Mouse (Mus musculus) kidney, postnatal 0 days (tissue): ENCODE data around the gene Polr2l. TPM values are rescaled to one million over a fixed set of nuclear protein-coding genes. Genes with fewer than 3 reads are reported as not detected.

Experiments
- ATAC-seq: fragments of 200-750 bp; cut with Nextera tagmentation; replicated peaks from 2 replicates; pipeline ENCODE4 v1.8.0; 2017; ENCODE audit warnings: low read depth, moderate number of reproducible peaks, moderate TSS enrichment, moderate library complexity; ENCODE audit not compliant: low FRiP score
- DNase-seq: peaks from one replicate; pipeline ENCODE4 v3.0.0-alpha.2; 2016; ENCODE audit warnings: low spot score
- H3K27ac ChIP-seq: fragments of 300-500 bp; sonication (generic); 2 replicates; pipeline ENCODE4 v1.5.1; 2014; ENCODE audit warnings: mild to moderate bottlenecking
- H3K27me3 ChIP-seq: fragments of 300-500 bp; sonication (generic); 2 replicates; pipeline ENCODE4 v1.6.1; 2014; ENCODE audit warnings: low read length, mixed read lengths; ENCODE audit not compliant: insufficient read depth
- H3K36me3 ChIP-seq: fragments of 300-500 bp; sonication (generic); 2 replicates; pipeline ENCODE4 v1.6.1; 2014; ENCODE audit warnings: low read length, mixed read lengths; ENCODE audit not compliant: insufficient read depth
- H3K4me1 ChIP-seq: fragments of 300-500 bp; sonication (generic); replicated peaks from 2 replicates; pipeline ENCODE4 v1.6.1; 2014; ENCODE audit warnings: antibody characterized with exemption, low read length, mixed read lengths; ENCODE audit not compliant: insufficient read depth
- H3K4me2 ChIP-seq: fragments of 300-500 bp; sonication (generic); 2 replicates; pipeline ENCODE4 v1.6.1; 2014; ENCODE audit warnings: mild to moderate bottlenecking, low read length, moderate library complexity, mixed read lengths
- H3K4me3 ChIP-seq: fragments of 300-500 bp; sonication (generic); replicated peaks from 2 replicates; pipeline ENCODE4 v1.5.1; 2014; ENCODE audit warnings: low read depth, low read length
- H3K9ac ChIP-seq: fragments of 300-500 bp; sonication (generic); 2 replicates; pipeline ENCODE4 v1.6.1; 2014; ENCODE audit warnings: low read depth, low read length
- H3K9me3 ChIP-seq: fragments of 300-500 bp; sonication (generic); replicated peaks from 2 replicates; pipeline ENCODE4 v1.6.1; 2016; ENCODE audit warnings: low read length, inconsistent platforms, mixed read lengths
- CTCF ChIP-seq: IDR thresholded peaks from 2 replicates; pipeline ENCODE4 v1.5.1; 2016; ENCODE audit warnings: antibody characterized with exemption, low read depth, mild to moderate bottlenecking, moderate library complexity
- WGBS: fragments of 180-500 bp; shearing (Covaris S2); extraction: QIAGEN DNeasy Blood & Tissue Kit; methylation state at CpG from one replicate; pipeline ENCODE4 v1.1.7; 2014; 5-methylcytosine and 5-hydroxymethylcytosine counted together
- polyA plus RNA-seq: library from polyadenylated mRNA; unstranded; fragments of >200 nt; fragmentation: Nextera tagmentation; extraction: Ambion mirVana; gene quantifications from 2 replicates; pipeline ENCODE4 v1.2.1, GENCODE M21; 2015

Gene Polr2l
- polyA plus RNA-seq, 1 experiment from 2014 or later, result 72.2 TPM

- TF ChIP-seq CTCF, result no peak
- peak; percentile 75 for ATAC-seq
- H3K36me3 ChIP-seq, result peaks cover 23% of the 10 kb centered on the region
- H3K27me3 ChIP-seq, result no peaks in the 10 kb centered on the region
- H3K9me3 ChIP-seq, result no peaks in the 10 kb centered on the region
- WGBS, result under 1% methylated on average over 52 of the region's 52 CpGs
- H3K9ac ChIP-seq, result peak within 1 kb of the TSS; percentile 80
- DNase-seq, result peak; percentile 91
- peaks cover 55% of the 10 kb centered on the region for H3K4me1 ChIP-seq
- peak within 1 kb of the TSS; percentile 66 for H3K4me3 ChIP-seq
- peak within 1 kb of the TSS; percentile 96 for H3K27ac ChIP-seq
- H3K4me2 ChIP-seq, result peak within 1 kb of the TSS; percentile 85
Measured at GRCm38 (mm10) chr7:141467230-141468030, 7.5 kb downstream of the Polr2l start, which contains the start of gene Cd151. Gene Cd151, plus strand, starts transcription at chr7:141467392.

- Histone ChIP-seq H3K27me3 (no peaks in the 10 kb centered on the region), H3K9me3 (no peaks in the 10 kb centered on the region), H3K4me3 (peak overlapping the region; percentile 66), H3K4me2 (peak overlapping the region; percentile 85), H3K36me3 (peaks cover 20% of the 10 kb centered on the region), H3K27ac (peak overlapping the region; percentile 96), H3K9ac (peak overlapping the region; percentile 80), H3K4me1 (peaks cover 63% of the 10 kb centered on the region)
- no peak for DNase-seq
- peak; percentile 0; the same call in 1 of the 2 replicates for ATAC-seq
- TF ChIP-seq CTCF, result no peak
- WGBS, result 48% methylated on average over 10 of the region's 10 CpGs
Measured at GRCm38 (mm10) chr7:141466607-141467148, 8.3 kb downstream of the Polr2l start.

- no peak for DNase-seq
- Histone ChIP-seq H3K36me3 (peaks cover 15% of the 10 kb centered on the region), H3K4me3 (no peak overlapping the region), H3K9me3 (no peaks in the 10 kb centered on the region), H3K9ac (no peak overlapping the region), H3K4me1 (peaks cover 64% of the 10 kb centered on the region), H3K27me3 (no peaks in the 10 kb centered on the region), H3K27ac (no peak overlapping the region), H3K4me2 (no peak overlapping the region)
- 67% methylated on average over 7 of the region's 7 CpGs for WGBS
- ATAC-seq, result no peak
- TF ChIP-seq CTCF, result no peak
Measured at GRCm38 (mm10) chr7:141466045-141466394, 8.9 kb downstream of the Polr2l start.

- Histone ChIP-seq H3K9ac (no peak overlapping the region), H3K27me3 (no peaks in the 10 kb centered on the region), H3K9me3 (no peaks in the 10 kb centered on the region), H3K27ac (no peak overlapping the region), H3K4me1 (peaks cover 63% of the 10 kb centered on the region), H3K36me3 (peaks cover 10% of the 10 kb centered on the region), H3K4me2 (peak overlapping the region; percentile 50; the same call in 1 of the 2 replicates), H3K4me3 (0 out of 2 replicates have a peak overlapping the region, but pooled peaks have one; percentile 12)
- no peak for ATAC-seq
- TF ChIP-seq CTCF, result no peak
- 52% methylated on average over 8 of the region's 10 CpGs for WGBS
- DNase-seq, result no peak
Measured at GRCm38 (mm10) chr7:141465388-141466044, 9.4 kb downstream of the Polr2l start.

GRCm38 (mm10) chr7:141464603-141465201 lies 10.2 kb downstream of the Polr2l start:
- TF ChIP-seq CTCF, result peak; percentile 11; the same call in 1 of the 2 replicates
- peak overlapping the region; percentile 50 for H3K4me2 ChIP-seq
- H3K36me3 ChIP-seq, result peaks cover 2% of the 10 kb centered on the region; the same call in 1 of the 2 replicates
- H3K27ac ChIP-seq, result peak overlapping the region; percentile 26; the same call in 1 of the 2 replicates
- no peaks in the 10 kb centered on the region for H3K9me3 ChIP-seq
- H3K27me3 ChIP-seq, result no peaks in the 10 kb centered on the region
- peak overlapping the region; percentile 12; the same call in 1 of the 2 replicates for H3K4me3 ChIP-seq
- H3K4me1 ChIP-seq, result peaks cover 55% of the 10 kb centered on the region
- H3K9ac ChIP-seq, result peak overlapping the region; percentile 32; the same call in 1 of the 2 replicates
- DNase-seq (no peak), ATAC-seq (no peak)
- WGBS, result 13% methylated on average over 36 of the region's 38 CpGs
